Mouse (Mus musculus): ENCODE results near the gene Capn5. TPM values are rescaled to one million over a fixed set of nuclear protein-coding genes. Genes with fewer than 3 reads are reported as not detected.
A peak's percentile ranks its signal among the peaks of the same experiment; 100 is the strongest.

Capn5 gene
- polyA plus RNA-seq, 1 experiment, result 11.5 TPM

- Histone ChIP-seq H3K4me1 (ENCODE audit: control insufficient read depth, insufficient read depth, low read length) (peaks cover 17% of the 10 kb centered on the region), H3K4me3 (ENCODE audit: insufficient read depth, low read length) (peak overlapping the region; percentile 64), H3K27ac (ENCODE audit: insufficient read depth, low read depth, low read length) (no peak overlapping the region)
- TF ChIP-seq CTCF (IDR thresholded peaks at IDR 0.05; ENCODE audit: low read depth, low read length) (no peak), POLR2A (IDR thresholded peaks at IDR 0.05; ENCODE audit: borderline replicate concordance, low read depth, low read length) (no peak)
Observed at GRCm38 (mm10) chr7:98177566-98177928, 527 bp downstream of the Capn5 start.

GRCm38 (mm10) chr7:98177071-98177485 lies 996 bp downstream of the Capn5 start:
- H3K27ac ChIP-seq (ENCODE audit: insufficient read depth, low read depth, low read length), result no peak overlapping the region
- H3K4me1 ChIP-seq (ENCODE audit: control insufficient read depth, insufficient read depth, low read length), result peaks cover 22% of the 10 kb centered on the region
- no peak for TF ChIP-seq POLR2A (IDR thresholded peaks at IDR 0.05; ENCODE audit: borderline replicate concordance, low read depth, low read length)
- TF ChIP-seq CTCF (IDR thresholded peaks at IDR 0.05; ENCODE audit: low read depth, low read length), result no peak
- no peak overlapping the region for H3K4me3 ChIP-seq (ENCODE audit: insufficient read depth, low read length)

GRCm38 (mm10) chr7:98176322-98177070 lies 1.6 kb downstream of the Capn5 start:
- Histone ChIP-seq H3K4me3 (ENCODE audit: insufficient read depth, low read length) (no peak overlapping the region), H3K27ac (ENCODE audit: insufficient read depth, low read depth, low read length) (no peak overlapping the region), H3K4me1 (ENCODE audit: control insufficient read depth, insufficient read depth, low read length) (peaks cover 28% of the 10 kb centered on the region)
- TF ChIP-seq POLR2A (IDR thresholded peaks at IDR 0.05; ENCODE audit: borderline replicate concordance, low read depth, low read length), result no peak
- TF ChIP-seq CTCF (IDR thresholded peaks at IDR 0.05; ENCODE audit: low read depth, low read length), result no peak

- no peak overlapping the region for H3K27ac ChIP-seq (ENCODE audit: insufficient read depth, low read depth, low read length)
- H3K4me1 ChIP-seq (ENCODE audit: control insufficient read depth, insufficient read depth, low read length), result peaks cover 35% of the 10 kb centered on the region
- TF ChIP-seq CTCF (IDR thresholded peaks at IDR 0.05; ENCODE audit: low read depth, low read length) (no peak), POLR2A (IDR thresholded peaks at IDR 0.05; ENCODE audit: borderline replicate concordance, low read depth, low read length) (no peak)
- H3K4me3 ChIP-seq (ENCODE audit: insufficient read depth, low read length), result no peak overlapping the region
Observed at GRCm38 (mm10) chr7:98174883-98175755, 3.0 kb downstream of the Capn5 start.

- no peak overlapping the region for H3K4me3 ChIP-seq (ENCODE audit: insufficient read depth, low read length)
Observed at GRCm38 (mm10) chr7:98173408-98173807, 4.7 kb downstream of the Capn5 start.

GRCm38 (mm10) chr7:98172661-98173060 lies 5.4 kb downstream of the Capn5 start:
- H3K4me1 ChIP-seq (ENCODE audit: control insufficient read depth, insufficient read depth, low read length), result peaks cover 28% of the 10 kb centered on the region
- H3K4me3 ChIP-seq (ENCODE audit: insufficient read depth, low read length), result no peak overlapping the region
- no peak overlapping the region for H3K27ac ChIP-seq (ENCODE audit: insufficient read depth, low read depth, low read length)
- no peak for TF ChIP-seq CTCF (IDR thresholded peaks at IDR 0.05; ENCODE audit: low read depth, low read length)

More at GRCm38 (mm10) chr7:98173408-98173807, 4.7 kb downstream of the Capn5 start:
- peaks cover 29% of the 10 kb centered on the region for H3K4me1 ChIP-seq (ENCODE audit: control insufficient read depth, insufficient read depth, low read length)
- no peak overlapping the region for H3K27ac ChIP-seq (ENCODE audit: insufficient read depth, low read depth, low read length)
- TF ChIP-seq POLR2A (IDR thresholded peaks at IDR 0.05; ENCODE audit: borderline replicate concordance, low read depth, low read length), result no peak
- TF ChIP-seq CTCF (IDR thresholded peaks at IDR 0.05; ENCODE audit: low read depth, low read length), result no peak

GRCm38 (mm10) chr7:98171141-98172073 lies 6.7 kb downstream of the Capn5 start:
- Histone ChIP-seq H3K4me3 (ENCODE audit: insufficient read depth, low read length) (peak overlapping the region; percentile 24), H3K4me1 (ENCODE audit: control insufficient read depth, insufficient read depth, low read length) (peaks cover 25% of the 10 kb centered on the region), H3K27ac (ENCODE audit: insufficient read depth, low read depth, low read length) (peak overlapping the region; percentile 85)
- TF ChIP-seq POLR2A (IDR thresholded peaks at IDR 0.05; ENCODE audit: borderline replicate concordance, low read depth, low read length) (no peak), CTCF (IDR thresholded peaks at IDR 0.05; ENCODE audit: low read depth, low read length) (no peak)

GRCm38 (mm10) chr7:98164999-98165528 lies 13.0 kb downstream of the Capn5 start:
- peaks cover 21% of the 10 kb centered on the region for H3K4me1 ChIP-seq (ENCODE audit: control insufficient read depth, insufficient read depth, low read length)
- no peak overlapping the region for H3K4me3 ChIP-seq (ENCODE audit: insufficient read depth, low read length)
- H3K27ac ChIP-seq (ENCODE audit: insufficient read depth, low read depth, low read length), result peak overlapping the region; percentile 50
- TF ChIP-seq POLR2A (IDR thresholded peaks at IDR 0.05; ENCODE audit: borderline replicate concordance, low read depth, low read length) (no peak), CTCF (IDR thresholded peaks at IDR 0.05; ENCODE audit: low read depth, low read length) (no peak)

GRCm38 (mm10) chr7:98164382-98164998 lies 13.6 kb downstream of the Capn5 start:
- H3K4me1 ChIP-seq (ENCODE audit: control insufficient read depth, insufficient read depth, low read length), result peaks cover 21% of the 10 kb centered on the region
- peak overlapping the region; percentile 48 for H3K27ac ChIP-seq (ENCODE audit: insufficient read depth, low read depth, low read length)
- H3K4me3 ChIP-seq (ENCODE audit: insufficient read depth, low read length), result no peak overlapping the region
- TF ChIP-seq CTCF (IDR thresholded peaks at IDR 0.05; ENCODE audit: low read depth, low read length) (no peak), POLR2A (IDR thresholded peaks at IDR 0.05; ENCODE audit: borderline replicate concordance, low read depth, low read length) (no peak)
